Comparison of ENCODE assay signal across 11 mouse cellular contexts in genomic region chr9:89973856-89974255, GRCm38 (mm10).
DNase-seq lines count a peak whose midpoint lies in the region; ATAC-seq and TF ChIP-seq lines count a peak whose summit lies in the region.
"Had no signal": no experiment of that assay in that cellular context is flagged by ENCODE, and none has a peak within 500 bp of the region (broad histone marks: within the 10 kb centered on the region; RNA-seq: fewer than 3 reads in every experiment).

No protein-coding gene starts in this region.

- H3K36me3 ChIP-seq in limb, embryonic 14.5 days (ENCODE audit: control insufficient read depth, insufficient read depth, low read length): no peaks in the 10 kb centered on the region
- no peaks in the 10 kb centered on the region for H3K36me3 ChIP-seq in limb, embryonic 10.5 days
- H3K36me3 ChIP-seq: limb, embryonic 15.5 days; stomach, embryonic 15.5 days had no signal

- H3K9ac ChIP-seq in limb, embryonic 14.5 days (ENCODE audit: low read depth, low read length, severe bottlenecking): no peak overlapping the region
- H3K9ac ChIP-seq: limb, embryonic 15.5 days; stomach, embryonic 15.5 days had no signal

- no peaks in the 10 kb centered on the region for H3K27me3 ChIP-seq in limb, embryonic 14.5 days (ENCODE audit: control insufficient read depth, insufficient read depth, low read length)
- H3K27me3 ChIP-seq in limb, embryonic 10.5 days (ENCODE audit: low read depth, poor library complexity, severe bottlenecking): 0 out of 2 replicates have a peak, but pooled peaks cover 9% of the 10 kb centered on the region

- TF ChIP-seq POLR2A in limb, embryonic 14.5 days (IDR thresholded peaks at IDR 0.05; ENCODE audit: borderline replicate concordance, extremely low read depth, insufficient read depth, insufficient read length): no peak

- intact Hi-C loops in left cerebral cortex, postnatal 36 days (cut with DNase I): loop anchor here (1.0 to 10.0 kb wide), 2 partner anchors 147 to 269 kb away; partner anchors contain the start of gene Tmed3

- H3K9me3 ChIP-seq in limb, embryonic 14.5 days (ENCODE audit: control insufficient read depth, low read length): no peaks in the 10 kb centered on the region
- no peaks in the 10 kb centered on the region for H3K9me3 ChIP-seq in limb, embryonic 10.5 days (replicated peaks)
- H3K9me3 ChIP-seq: limb, embryonic 15.5 days; stomach, embryonic 15.5 days had no signal

- DNase-seq in cerebellum, adult 9-10 months: peak; percentile 58
- DNase-seq in cerebellum, adult 11 months: no peak
- DNase-seq in limb, embryonic 14.5 days (ENCODE audit: low spot score): peak; percentile 13
- DNase-seq in limb, embryonic 10.5 days (ENCODE audit: low spot score): no peak
- DNase-seq in adipocyte (ENCODE audit: low spot score): peak; percentile 68
- peak; percentile 29 to 64 for DNase-seq in layer of hippocampus, postnatal 14 days (ENCODE audit: low spot score in 2 of 2)
- DNase-seq in left cerebral cortex, postnatal 36 days (ENCODE audit: low spot score in 2 of 2): no peak
- DNase-seq in gastrocnemius, adult 18-20 months (ENCODE audit: low spot score): no peak

- no peak for ATAC-seq in limb, embryonic 14.5 days (ENCODE audit: low FRiP score, low read depth)

- H3K4me3 ChIP-seq in limb, embryonic 14.5 days (replicated peaks; ENCODE audit: low read length): no peak overlapping the region
- H3K4me3 ChIP-seq in limb, embryonic 10.5 days: no peak overlapping the region
- H3K4me3 ChIP-seq: erythroblast, embryonic 14.5 days; limb, embryonic 15.5 days; stomach, embryonic 15.5 days had no signal

- H3K4me1 ChIP-seq in limb, embryonic 14.5 days (ENCODE audit: control insufficient read depth, insufficient read depth, low read length): no peaks in the 10 kb centered on the region
- no peaks in the 10 kb centered on the region for H3K4me1 ChIP-seq in limb, embryonic 10.5 days
- H3K4me1 ChIP-seq: limb, embryonic 15.5 days; stomach, embryonic 15.5 days had no signal

- 37% methylated on average over 5 of the region's 5 CpGs for WGBS in limb, embryonic 14.5 days
- WGBS in limb, embryonic 10.5 days: 36% methylated on average over 5 of the region's 5 CpGs

- H3K4me2 ChIP-seq in limb, embryonic 14.5 days (replicated peaks; ENCODE audit: low read depth, low read length, severe bottlenecking): no peak overlapping the region
- H3K4me2 ChIP-seq: limb, embryonic 15.5 days; stomach, embryonic 15.5 days had no signal

- no peak overlapping the region for H3K27ac ChIP-seq in limb, embryonic 14.5 days (replicated peaks; ENCODE audit: low read depth, low read length)
- H3K27ac ChIP-seq in limb, embryonic 10.5 days: no peak overlapping the region
- H3K27ac ChIP-seq: limb, embryonic 15.5 days; stomach, embryonic 15.5 days had no signal

Comparison
In these comparisons a context has a peak if more than half of its experiments do, and no peak if none do; other contexts are left out.
1. DNase-seq: peak in cerebellum, adult 9-10 months (single experiment), limb, embryonic 14.5 days (single experiment), adipocyte (single experiment) and layer of hippocampus, postnatal 14 days (2 of 2); none in cerebellum, adult 11 months (single experiment), limb, embryonic 10.5 days (single experiment), left cerebral cortex, postnatal 36 days (0 of 2) and gastrocnemius, adult 18-20 months (single experiment).